Mouse (Mus musculus) cerebellum, adult 2 months (tissue): ENCODE data around the gene Cpeb1.

Experiments used
- CTCF ChIP-seq: fragments of 200-500 bp; IDR thresholded peaks from 2 replicates; pipeline ENCODE4 v1.5.1; 2011; ENCODE audit warnings: low read depth, mild to moderate bottlenecking, control low read depth, low read length, moderate library complexity, borderline replicate concordance; ENCODE audit not compliant: insufficient read depth
- POLR2A ChIP-seq: fragments of 200-500 bp; IDR thresholded peaks from 2 replicates; pipeline ENCODE4 v1.6.1; 2011; ENCODE audit warnings: low read length, control low read depth, borderline replicate concordance; ENCODE audit not compliant: insufficient read depth

GRCm38 (mm10) chr7:81344544-81345446 lies 110.5 kb downstream of the Cpeb1 start, which contains the start of gene Rps17:
- TF ChIP-seq CTCF = peak; percentile 75
- TF ChIP-seq POLR2A = peak; percentile 75; the same call in 1 of the 2 replicates
